Mouse (Mus musculus) v-Abl transformed pro-B cells (cell line): ENCODE measurements around the gene Pdcd5.

ENCODE experiments used
- in situ Hi-C, 2 experiments: fragments of 400-800 bp; cut with MboI; formaldehyde crosslinking; loops; one replicate each; pipeline ENCODE4 v1.15.1; 2025; ENCODE audit not compliant: unreplicated experiment in 2 of 2

Pdcd5 gene

DNA sequence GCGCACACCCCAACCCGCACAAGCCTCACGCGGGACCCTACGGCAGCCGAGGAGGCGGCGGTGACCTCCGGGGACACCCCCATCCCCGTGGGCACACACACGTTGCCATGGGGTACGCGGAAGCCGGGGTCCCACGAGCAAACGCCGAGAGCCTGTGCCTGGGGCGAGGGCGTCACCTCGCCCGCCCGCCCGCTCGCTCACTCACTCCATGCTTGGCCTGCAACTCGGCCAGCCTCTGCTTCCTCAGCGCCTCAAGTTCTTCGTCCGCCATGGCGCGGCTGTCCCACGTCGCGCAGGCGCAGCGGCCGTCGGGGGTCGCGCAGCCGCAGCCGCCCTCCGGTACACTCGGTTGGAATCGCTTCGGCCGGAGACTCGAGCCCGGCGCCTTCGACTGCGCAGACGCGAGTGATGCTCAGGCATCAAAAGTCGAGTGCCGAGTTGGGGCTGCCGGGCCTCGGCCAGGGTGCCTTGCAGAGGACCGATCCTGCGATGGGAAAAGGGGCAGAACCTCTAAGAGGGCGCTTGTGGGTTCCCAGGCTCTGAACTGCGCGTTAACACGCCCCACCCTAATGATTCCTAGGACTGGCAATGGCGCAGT lies at the start of gene Pdcd5:
Pdcd5 (minus strand) TSS at position 421 of the 598 bp plus-strand sequence.
- in situ Hi-C loops = loop anchor here (10.0 kb wide), 3 partner anchors 92 to 1252 kb away; partner anchors contain the start of genes Lsm14a (in 2 of the 2), Cebpg (in 1 of the 2) and Nudt19 (in 1 of the 2)

DNA sequence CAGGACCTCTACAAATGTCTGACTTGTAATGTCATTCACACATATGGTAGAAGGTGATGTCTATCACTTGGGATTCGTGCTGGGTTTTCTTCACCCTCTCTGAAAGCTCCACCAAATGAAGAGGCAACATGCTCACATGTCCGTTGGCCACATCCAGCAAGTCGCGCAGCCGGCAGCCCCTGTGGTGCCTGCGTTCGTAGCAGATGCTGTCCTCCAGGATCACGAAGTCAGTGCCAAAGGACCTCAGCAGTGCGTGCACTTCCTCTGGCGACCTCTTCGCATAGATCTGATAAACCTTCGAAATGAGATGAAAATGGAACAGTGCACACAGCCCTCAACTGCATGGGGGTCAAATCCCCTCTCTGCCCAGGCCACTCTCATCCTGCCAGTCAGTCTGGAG lies 45.3 kb upstream of the Pdcd5 start:
- in situ Hi-C loops = no loop called here

DNA sequence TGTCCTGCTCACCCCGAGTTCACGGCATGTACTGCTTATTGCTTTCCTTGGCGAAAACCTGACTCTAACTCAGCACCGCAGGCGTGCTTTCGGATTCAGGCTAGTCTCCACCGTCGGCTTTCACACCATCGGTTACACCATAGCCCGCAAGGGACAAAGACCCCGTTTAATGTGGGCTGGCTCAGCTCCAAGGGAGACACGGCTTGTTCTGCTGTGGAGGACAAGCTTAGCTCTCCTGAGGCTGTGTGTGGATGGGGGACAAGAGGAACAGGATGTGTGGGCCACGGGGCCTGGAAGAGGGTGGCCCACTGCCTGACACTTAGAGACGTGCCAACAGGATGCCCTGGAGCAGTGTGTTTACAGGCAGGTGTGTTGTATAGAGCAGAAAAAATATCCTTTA lies 44.8 kb upstream of the Pdcd5 start:
- in situ Hi-C loops = no loop called here

DNA sequence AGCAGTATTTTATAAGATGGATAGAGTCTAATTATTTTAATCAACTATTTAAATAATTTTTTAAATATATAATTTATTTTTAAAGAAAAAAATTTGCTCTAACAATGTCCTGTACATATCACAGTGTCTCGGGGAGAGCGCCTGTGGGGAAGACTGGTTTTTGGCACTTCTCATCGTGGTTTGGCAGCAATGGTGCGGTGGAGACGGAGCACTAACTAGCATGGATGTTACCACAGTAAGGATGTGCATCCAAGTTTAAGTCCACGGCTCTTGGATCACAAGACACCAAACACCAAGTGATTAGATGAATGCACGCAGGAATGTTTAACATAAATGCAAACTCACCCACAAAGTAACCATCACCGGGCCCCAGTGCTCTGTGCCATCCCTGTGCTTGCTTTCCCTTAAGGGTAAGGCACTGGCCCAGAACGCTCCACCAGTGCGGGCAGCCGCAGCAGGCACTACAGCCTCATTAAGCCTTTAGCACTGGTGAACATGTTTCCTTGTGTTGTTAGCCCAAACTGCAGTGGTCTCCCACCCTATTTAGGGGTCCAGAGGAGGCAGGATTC lies 41.5 kb upstream of the Pdcd5 start:
- in situ Hi-C loops = loop anchor here in 1 of 2 experiments (10.0 kb wide), 2 partner anchors 66 to 166 kb away; partner anchors contain the start of gene Dpy19l3

DNA sequence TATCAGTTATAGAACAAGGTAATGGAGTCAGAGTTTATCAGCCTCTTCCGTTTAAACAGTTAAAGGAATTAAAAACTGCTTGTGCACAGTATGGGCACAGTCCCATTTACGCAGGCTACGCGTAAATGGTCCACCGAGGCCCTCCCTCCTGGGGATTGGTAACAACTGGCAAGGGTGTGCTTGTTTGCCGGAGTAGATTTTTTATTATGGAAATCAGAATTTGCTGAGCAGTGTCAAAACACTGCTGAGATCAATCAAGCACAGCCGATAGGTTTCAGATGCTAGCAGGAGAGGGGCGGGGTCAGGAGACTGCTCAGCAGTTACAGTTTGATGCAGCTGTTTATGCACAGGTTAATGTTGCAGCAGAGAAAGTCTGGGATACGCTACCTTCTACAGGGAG lies 41.0 kb upstream of the Pdcd5 start:
- in situ Hi-C loops = loop anchor here in 1 of 2 experiments (10.0 kb wide), 2 partner anchors 67 to 167 kb away; partner anchors contain the start of gene Dpy19l3

DNA sequence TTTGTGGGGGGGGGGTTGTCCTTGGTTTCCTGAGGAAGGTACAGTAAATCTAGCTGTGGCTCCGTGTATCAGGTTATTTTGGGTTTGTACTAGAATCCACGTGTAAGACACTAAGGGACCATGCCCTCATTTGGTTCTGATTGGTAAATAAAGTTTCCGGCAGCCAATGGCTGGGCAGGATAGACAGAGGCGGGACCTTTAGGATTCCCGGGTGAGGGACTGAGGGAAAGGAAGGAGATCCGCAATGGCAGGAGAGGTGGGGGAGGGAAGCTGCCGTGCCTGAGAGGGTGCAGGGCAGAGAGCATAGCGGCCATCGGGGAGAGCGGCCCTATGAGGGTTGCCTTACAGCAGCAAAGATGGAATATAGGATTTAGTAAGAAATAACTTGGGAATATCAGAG lies 39.9 kb upstream of the Pdcd5 start:
- in situ Hi-C loops = loop anchor here in 1 of 2 experiments (10.0 kb wide), 2 partner anchors 68 to 168 kb away; partner anchors contain the start of gene Dpy19l3

DNA sequence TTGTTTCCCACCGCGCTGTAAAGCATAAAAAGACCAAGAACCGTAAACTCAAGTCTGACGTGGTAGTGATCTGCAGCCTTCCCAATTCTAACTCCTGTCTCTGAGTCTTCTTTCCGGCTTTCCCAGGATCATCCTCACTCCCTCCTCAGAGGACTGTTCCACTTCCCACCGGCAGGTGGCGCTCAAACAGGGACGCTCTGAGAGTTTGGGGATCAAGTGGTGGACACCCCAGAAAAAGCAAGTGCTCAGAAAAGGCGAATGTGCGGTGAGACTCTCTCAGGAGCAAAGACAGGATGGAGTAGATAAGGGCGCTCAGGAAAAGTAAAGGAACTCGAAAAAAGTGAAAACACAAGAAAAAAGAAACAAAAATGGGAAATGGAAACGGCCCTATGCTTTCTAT lies 39.4 kb upstream of the Pdcd5 start:
- in situ Hi-C loops = loop anchor here in 1 of 2 experiments (10.0 kb wide), 2 partner anchors 68 to 168 kb away; partner anchors contain the start of gene Dpy19l3

DNA sequence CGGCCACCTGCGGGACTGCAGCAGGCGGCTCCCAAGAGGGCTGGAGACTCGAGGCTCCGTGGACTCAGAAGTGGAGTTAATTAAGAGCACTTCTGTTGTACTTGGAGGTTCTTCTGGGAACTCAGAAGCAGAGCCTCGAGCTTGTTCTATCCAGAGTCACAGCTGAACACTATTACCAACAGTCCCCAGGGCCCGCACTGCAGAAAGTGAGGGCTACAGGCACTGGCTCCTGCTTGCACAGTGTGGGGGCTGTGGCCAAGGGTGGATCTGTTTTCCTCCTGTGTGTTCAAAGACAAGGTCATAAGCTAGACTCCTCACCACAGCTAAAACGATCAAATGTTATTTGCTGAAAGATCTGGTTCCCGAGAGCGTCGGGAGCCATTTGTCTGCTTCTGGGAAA lies 38.9 kb upstream of the Pdcd5 start:
- in situ Hi-C loops = loop anchor here in 1 of 2 experiments (10.0 kb wide), 2 partner anchors 69 to 169 kb away; partner anchors contain the start of gene Dpy19l3

DNA sequence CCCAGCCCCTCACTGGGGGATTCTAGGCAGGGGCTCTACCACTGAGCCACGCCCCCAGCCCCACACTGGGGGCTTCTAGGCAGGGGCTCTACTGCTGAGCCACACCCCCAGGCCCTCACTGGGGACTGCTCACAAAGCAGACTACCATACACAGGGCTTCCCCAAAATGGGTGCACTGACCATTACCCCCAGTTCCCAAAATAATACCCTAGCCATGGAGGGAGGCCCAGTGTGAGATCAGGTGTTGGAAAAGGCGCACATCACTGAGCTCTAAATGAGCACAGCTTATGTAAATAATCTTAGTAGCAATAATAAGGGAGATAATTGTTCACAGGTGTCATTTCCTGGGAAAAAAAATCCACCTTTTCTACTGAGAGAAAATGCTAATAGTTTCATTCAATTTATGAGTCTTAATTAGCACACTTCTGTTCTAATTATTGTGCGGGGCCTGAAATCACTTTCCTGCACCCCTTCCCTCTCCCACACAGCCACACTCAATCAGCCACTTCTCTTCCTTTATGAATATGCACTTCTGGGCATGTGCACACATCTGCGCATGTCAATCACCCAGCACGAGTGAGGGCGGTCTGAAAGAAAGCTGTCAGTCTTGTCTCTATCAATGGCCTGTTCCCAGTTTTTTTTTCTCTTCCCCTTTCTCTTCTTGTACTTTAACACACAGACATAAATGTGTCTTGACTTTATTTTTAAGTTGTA lies 36.2 kb upstream of the Pdcd5 start:
- in situ Hi-C loops = loop anchor here in 1 of 2 experiments (10.0 kb wide), 2 partner anchors 71 to 171 kb away; partner anchors contain the start of gene Dpy19l3

DNA sequence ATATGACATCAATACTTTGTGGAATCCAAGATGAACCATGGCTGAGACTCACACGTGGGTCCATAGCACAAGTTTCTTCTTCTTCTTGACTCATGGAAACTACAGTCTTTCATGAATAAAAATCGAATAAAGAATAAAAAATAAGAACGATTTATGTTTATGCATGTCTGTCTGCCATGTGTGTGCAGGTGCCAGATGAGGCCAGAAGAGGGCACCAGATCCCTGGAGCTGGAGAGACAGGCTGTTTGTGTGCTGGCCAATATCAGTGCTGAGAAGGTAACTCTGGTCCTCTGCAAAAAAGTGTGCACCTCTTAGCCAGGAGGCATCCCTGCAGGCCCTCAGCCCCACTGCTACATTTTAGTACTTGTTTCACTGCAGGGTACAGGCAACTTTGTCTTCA lies 34.2 kb upstream of the Pdcd5 start:
- in situ Hi-C loops = loop anchor here in 1 of 2 experiments (10.0 kb wide), 2 partner anchors 73 to 173 kb away; partner anchors contain the start of gene Dpy19l3

DNA sequence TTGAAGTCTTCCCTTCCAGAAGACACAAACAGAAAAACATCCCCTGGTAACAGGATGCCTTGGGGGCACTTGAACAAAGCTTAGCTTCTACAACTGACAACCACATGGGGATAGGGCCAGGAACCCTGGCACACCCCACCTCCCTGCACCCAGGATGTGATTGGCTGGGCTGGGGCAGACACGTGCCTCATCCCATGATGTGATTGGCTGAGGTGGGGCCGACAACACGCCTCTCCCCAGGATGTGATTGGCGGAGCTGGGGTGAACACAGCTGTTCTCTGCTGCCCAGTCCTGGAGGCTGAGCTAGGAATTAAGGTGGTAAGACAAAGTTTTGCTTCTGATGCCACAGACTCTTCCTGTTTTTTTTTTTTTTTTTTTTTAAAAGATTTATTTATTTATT lies 31.7 kb upstream of the Pdcd5 start:
- in situ Hi-C loops = no loop called here

DNA sequence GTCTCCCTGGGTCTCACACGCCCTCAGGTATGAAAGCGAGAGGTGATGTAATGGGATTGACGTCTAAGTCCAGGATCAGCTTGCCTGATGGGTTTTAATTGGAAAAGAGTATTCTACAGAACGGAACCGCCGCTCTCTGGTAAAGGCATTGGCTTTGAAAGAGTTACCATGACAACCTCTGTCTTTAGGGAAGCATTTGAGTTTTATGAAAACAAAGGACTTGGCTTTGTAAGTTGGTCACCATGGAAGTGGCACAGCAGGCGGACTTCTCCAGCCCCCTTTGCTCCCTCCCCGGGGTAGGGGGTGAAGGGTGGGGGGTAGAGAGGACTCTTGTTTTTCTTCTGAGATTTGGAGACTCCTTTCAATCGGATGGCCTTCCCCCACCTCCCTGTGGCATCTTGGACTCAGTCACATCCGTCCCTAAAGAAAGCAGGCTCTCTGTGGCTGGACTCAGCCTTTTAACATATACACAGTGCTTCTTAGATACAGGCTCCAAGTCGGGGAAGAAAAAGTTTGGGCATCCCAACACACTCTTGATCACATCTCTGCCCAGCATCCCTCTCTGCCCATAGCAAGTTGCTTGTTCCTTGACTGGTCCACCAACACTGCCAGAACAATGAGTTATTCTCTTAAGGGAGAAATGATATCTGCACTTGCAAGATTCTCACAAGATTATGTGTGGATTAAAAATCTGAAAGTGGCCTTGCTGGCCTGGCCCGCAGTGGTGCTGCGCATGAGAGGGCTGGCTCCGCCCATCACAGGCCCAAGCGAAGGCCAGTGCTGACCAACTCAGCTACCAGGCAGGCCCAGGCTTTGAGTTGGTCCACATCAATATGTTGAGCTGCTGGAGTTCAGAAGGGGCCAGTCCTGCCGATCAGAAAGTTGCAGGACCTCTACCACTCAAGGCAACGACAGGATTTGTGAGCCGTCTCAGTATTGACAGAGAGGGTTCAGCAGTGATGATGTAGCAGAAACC lies 21.0 kb upstream of the Pdcd5 start:
- in situ Hi-C loops = loop anchor here in 1 of 2 experiments (10.0 kb wide), 1 partner anchor 186 kb away; no protein-coding TSS in a partner anchor

DNA sequence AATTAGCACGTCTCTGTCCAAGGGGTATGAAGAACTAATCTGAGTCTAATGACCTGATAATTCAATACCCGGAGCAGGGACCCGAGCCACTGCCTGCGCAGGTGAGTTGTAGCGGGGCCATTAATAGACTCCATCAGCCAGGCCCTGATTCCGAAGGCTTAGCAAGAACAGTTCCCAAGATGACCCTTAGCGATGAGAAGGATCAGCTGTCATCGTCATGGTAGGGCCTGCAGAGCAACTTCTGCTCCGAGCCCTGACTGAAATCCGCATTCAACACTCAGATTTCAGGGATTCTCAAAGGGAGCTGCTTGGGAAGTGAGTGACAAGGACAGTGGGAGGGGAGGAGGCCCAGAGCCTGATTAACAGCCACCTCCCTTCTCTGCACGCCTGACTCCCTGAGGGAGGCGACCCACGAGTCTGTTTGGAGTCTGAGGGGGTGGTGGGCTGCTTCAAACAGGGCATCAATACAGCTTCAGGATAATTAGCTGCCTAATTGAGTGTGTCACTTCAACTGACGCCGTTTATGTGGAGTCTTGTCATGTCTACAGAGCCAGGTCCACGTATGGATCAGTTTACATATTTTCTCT lies 16.6 kb upstream of the Pdcd5 start:
- in situ Hi-C loops = loop anchor here in 1 of 2 experiments (10.0 kb wide), 1 partner anchor 191 kb away; no protein-coding TSS in a partner anchor

DNA sequence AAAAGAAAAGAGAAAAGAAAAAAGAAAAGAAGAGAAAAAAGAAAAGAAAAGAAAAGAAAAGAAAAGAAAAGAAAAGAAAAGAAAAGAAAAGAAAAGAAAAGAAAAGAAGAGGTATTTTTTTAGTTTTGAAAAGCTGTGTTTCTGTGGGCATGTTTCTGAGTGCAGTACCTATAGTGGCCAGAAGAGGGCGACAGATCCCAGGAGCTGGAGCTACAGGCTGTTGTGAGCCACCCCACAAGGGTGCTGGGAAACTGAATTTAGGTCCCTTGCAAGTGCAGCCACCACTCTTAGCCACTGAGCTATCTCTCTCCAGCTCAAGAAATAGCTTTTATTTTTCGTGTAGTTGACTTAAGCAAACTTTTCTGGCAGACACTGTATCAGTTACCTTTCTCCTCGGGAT lies 11.9 kb upstream of the Pdcd5 start:
- in situ Hi-C loops = loop anchor here (5.0 kb wide), 2 partner anchors 83 to 1698 kb away; no protein-coding TSS in a partner anchor

DNA sequence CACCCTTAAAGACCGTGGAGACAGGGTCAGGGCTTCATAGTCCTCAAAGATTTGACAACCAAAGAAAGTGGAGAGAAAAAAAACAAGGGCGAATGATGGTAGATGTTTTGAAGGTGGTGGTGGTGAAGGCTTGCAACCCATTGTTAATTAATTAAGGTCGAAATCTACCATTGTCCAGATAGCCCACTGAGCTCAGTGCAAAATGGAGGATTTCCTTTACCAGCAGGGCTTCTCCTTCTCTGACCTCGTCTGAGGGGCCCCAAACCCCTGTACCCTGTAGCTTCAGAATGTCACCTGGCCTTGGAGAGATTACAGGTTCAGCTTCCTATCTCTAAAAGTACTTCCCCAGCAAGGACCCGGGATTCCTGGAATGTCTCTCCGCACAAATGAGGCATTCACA lies 10.5 kb upstream of the Pdcd5 start:
- in situ Hi-C loops = loop anchor here (5.0 kb wide), 2 partner anchors 84 to 1699 kb away; no protein-coding TSS in a partner anchor

DNA sequence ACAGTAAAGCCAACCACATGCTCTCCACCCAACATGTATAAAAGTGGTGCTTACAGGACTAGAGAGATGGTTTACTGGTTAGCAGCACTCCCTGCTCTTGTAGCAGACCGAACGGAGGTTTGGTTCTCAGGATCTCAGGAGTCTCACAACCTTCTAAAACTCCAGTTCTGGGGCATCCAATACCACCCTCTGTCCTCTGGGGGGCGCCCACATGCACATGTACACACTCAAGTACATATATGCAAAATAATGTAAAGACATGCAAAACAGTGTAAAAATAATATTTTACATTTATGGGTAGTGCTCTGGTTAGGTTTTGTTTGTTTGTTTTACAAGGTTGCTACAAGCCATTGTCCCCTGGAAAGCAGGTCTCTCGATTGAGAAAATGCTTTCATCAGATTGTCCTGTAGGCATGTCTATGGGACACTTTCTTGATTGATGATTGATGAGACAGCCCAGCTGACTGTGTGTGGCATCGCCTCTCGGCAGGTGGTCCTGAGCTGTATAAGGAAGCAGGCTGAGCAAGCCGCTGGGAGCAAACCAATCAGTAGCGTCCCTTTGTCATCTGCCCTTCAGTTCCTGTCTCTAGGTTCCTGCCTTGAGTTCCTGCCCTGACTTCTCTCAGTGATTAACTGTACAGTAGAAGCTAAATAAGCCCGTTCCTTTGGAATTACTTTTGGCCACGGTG lies 4.4 kb upstream of the Pdcd5 start:
- in situ Hi-C loops = no loop called here

DNA sequence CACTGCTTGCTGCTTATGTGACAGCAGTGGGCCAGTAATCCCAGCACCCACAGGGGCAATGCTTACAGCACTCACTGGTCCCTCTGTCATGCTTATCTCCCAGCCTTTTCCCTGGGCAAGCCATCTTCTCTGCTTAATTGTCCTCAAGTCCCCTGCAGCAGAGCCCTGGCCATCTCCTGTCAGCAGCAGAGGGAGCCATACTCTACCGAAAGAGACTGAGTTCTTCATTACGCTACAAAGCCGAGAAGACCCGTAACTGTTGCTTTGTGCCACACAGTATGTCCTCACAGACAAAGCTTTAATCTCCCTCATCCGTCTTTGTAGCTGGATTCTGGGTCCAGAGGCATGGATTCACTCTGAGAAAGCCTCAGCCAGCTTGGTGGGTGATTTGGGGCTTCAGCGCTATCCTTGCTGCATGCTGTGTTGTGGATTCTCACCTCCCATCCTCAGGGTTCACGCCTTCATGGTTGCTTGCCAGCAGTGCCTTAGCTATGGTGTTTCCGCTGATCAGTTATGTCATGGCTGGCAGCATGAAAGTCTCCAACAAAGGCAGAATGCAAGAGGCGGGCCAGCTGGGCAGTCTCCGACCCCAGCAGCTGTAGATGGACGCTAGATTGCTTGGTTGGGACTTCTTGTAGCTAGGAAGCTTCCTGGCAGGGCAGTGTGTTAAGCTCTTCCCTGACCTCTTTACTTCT lies 3.5 kb upstream of the Pdcd5 start:
- in situ Hi-C loops = no loop called here

DNA sequence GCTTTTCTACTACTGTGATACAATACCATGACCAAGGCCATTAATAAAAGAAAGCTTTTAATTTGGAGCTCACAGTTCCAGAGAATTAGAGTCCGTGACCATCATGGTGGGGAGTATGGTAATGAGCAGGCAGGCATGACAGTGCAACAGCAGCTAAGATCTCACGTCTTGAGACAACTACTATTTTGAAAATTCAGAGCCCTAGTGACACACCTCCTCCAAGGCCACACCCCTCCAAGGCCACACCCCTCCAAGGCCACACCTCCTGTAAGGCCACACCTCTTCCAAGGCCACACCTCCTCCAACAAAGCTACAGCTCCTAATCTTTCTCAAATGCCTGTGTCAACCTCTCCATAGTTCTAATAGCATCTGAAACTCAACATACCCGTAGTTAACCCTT lies 1.8 kb upstream of the Pdcd5 start:
- in situ Hi-C loops = loop anchor here (10.0 kb wide), 3 partner anchors 94 to 1254 kb away; partner anchors contain the start of genes Lsm14a (in 2 of the 2), Cebpg (in 1 of the 2) and Nudt19 (in 1 of the 2)
